Mouse (Mus musculus): ENCODE results near the gene Hist1h2ae. TPM values are rescaled to one million over a fixed set of nuclear protein-coding genes. Genes with fewer than 3 reads are reported as not detected.
"Not testable (repeated sequence)": the region's sequence is repeated elsewhere in the genome, so short reads cannot be mapped to it uniquely, and the experiment has no call there.

Hist1h2ae gene
- polyA plus RNA-seq, 1 experiment from 2014 or later = 139 TPM

GRCm38 (mm10) chr13:23542999-23543607, 27.9 kb downstream of the Hist1h2ae start, which contains the start of gene Hist1h2bh:
Hist1h2bh (minus strand) TSS chr13:23543392.
- H3K27ac ChIP-seq = peak within 1 kb of the TSS; percentile 96
- H3K4me3 ChIP-seq = peak within 1 kb of the TSS; percentile 47
- not testable (repeated sequence) for H3K4me1 ChIP-seq, H3K36me3 ChIP-seq, H3K27me3 ChIP-seq, H3K9me3 ChIP-seq
- WGBS = under 1% methylated on average over 37 of the region's 42 CpGs
- H3K9ac ChIP-seq = peak within 1 kb of the TSS; percentile 63
- peak within 1 kb of the TSS; percentile 68 for H3K4me2 ChIP-seq (replicated peaks)
- ATAC-seq (ENCODE audit: insufficient number of reproducible peaks, insufficient read depth, low FRiP score, low TSS enrichment) = peak; percentile 94

GRCm38 (mm10) chr13:23542225-23542980, 28.6 kb downstream of the Hist1h2ae start:
- H3K36me3 ChIP-seq; ATAC-seq (ENCODE audit: insufficient number of reproducible peaks, insufficient read depth, low FRiP score, low TSS enrichment); H3K9me3 ChIP-seq; H3K4me1 ChIP-seq; H3K27me3 ChIP-seq: not testable (repeated sequence)
- WGBS = 3% methylated on average over 3 of the region's 3 CpGs
- H3K9ac ChIP-seq = peak overlapping the region; percentile 63
- H3K4me2 ChIP-seq (replicated peaks) = peak overlapping the region; percentile 64
- peak overlapping the region; percentile 89 for H3K27ac ChIP-seq
- peak overlapping the region; percentile 40 for H3K4me3 ChIP-seq

GRCm38 (mm10) chr13:23541497-23541896, 29.5 kb downstream of the Hist1h2ae start:
- Histone ChIP-seq H3K27ac (no peak overlapping the region), H3K4me2 (replicated peaks) (no peak overlapping the region), H3K9ac (no peak overlapping the region), H3K36me3 (no peaks in the 10 kb centered on the region), H3K4me3 (no peak overlapping the region), H3K9me3 (no peaks in the 10 kb centered on the region), H3K27me3 (no peaks in the 10 kb centered on the region), H3K4me1 (peaks cover 12% of the 10 kb centered on the region)
- ATAC-seq (ENCODE audit: insufficient number of reproducible peaks, insufficient read depth, low FRiP score, low TSS enrichment) = no peak
- 74% methylated on average over 3 of the region's 3 CpGs for WGBS

GRCm38 (mm10) chr13:23539821-23540220, 31.2 kb downstream of the Hist1h2ae start:
- H3K9me3 ChIP-seq; H3K4me2 ChIP-seq (replicated peaks); H3K27me3 ChIP-seq; H3K27ac ChIP-seq; H3K9ac ChIP-seq; ATAC-seq (ENCODE audit: insufficient number of reproducible peaks, insufficient read depth, low FRiP score, low TSS enrichment); H3K4me3 ChIP-seq; H3K36me3 ChIP-seq: not testable (repeated sequence)
- peaks cover 17% of the 10 kb centered on the region for H3K4me1 ChIP-seq
- WGBS = 52% methylated on average over 1 of the region's 1 CpGs

- 68% methylated on average over 5 of the region's 5 CpGs for WGBS
- H3K4me1 ChIP-seq = peaks cover 17% of the 10 kb centered on the region
- H3K4me3 ChIP-seq = no peak overlapping the region
- ATAC-seq (ENCODE audit: insufficient number of reproducible peaks, insufficient read depth, low FRiP score, low TSS enrichment) = no peak
- H3K9me3 ChIP-seq = no peaks in the 10 kb centered on the region
- no peak overlapping the region for H3K9ac ChIP-seq
- no peaks in the 10 kb centered on the region for H3K36me3 ChIP-seq
- peak overlapping the region; percentile 50; the same call in 1 of the 2 replicates for H3K27ac ChIP-seq
- H3K27me3 ChIP-seq = no peaks in the 10 kb centered on the region
- no peak overlapping the region for H3K4me2 ChIP-seq (replicated peaks)
Measured at GRCm38 (mm10) chr13:23538249-23538648, 32.8 kb downstream of the Hist1h2ae start.

- WGBS = 77% methylated on average over 3 of the region's 3 CpGs
- peaks cover 21% of the 10 kb centered on the region for H3K4me1 ChIP-seq
- peak overlapping the region; percentile 55 for H3K4me3 ChIP-seq
- H3K9me3 ChIP-seq = no peaks in the 10 kb centered on the region
- peak overlapping the region; percentile 54 for H3K4me2 ChIP-seq (replicated peaks)
- H3K36me3 ChIP-seq = no peaks in the 10 kb centered on the region
- no peak overlapping the region; the same call in 1 of the 2 replicates for H3K9ac ChIP-seq
- ATAC-seq (ENCODE audit: insufficient number of reproducible peaks, insufficient read depth, low FRiP score, low TSS enrichment) = no peak
- H3K27ac ChIP-seq = peak overlapping the region; percentile 54; the same call in 1 of the 2 replicates
- H3K27me3 ChIP-seq = no peaks in the 10 kb centered on the region
Measured at GRCm38 (mm10) chr13:23537006-23537710, 33.9 kb downstream of the Hist1h2ae start.

GRCm38 (mm10) chr13:23536076-23536822, 34.8 kb downstream of the Hist1h2ae start:
- Histone ChIP-seq H3K9me3 (no peaks in the 10 kb centered on the region), H3K4me3 (peak overlapping the region; percentile 55), H3K27me3 (no peaks in the 10 kb centered on the region), H3K4me2 (replicated peaks) (peak overlapping the region; percentile 54), H3K36me3 (no peaks in the 10 kb centered on the region), H3K4me1 (peaks cover 22% of the 10 kb centered on the region), H3K9ac (peak overlapping the region; percentile 62), H3K27ac (peak overlapping the region; percentile 95)
- WGBS = 22% methylated on average over 7 of the region's 7 CpGs
- ATAC-seq (ENCODE audit: insufficient number of reproducible peaks, insufficient read depth, low FRiP score, low TSS enrichment) = no peak

GRCm38 (mm10) chr13:23535137-23536075, 35.6 kb downstream of the Hist1h2ae start, which contains the start of gene Hist1h3g:
Hist1h3g (plus strand) TSS chr13:23535422.
- Histone ChIP-seq H3K4me3 (peak within 1 kb of the TSS; percentile 55), H3K9ac (peak within 1 kb of the TSS; percentile 62), H3K4me1 (peaks cover 22% of the 10 kb centered on the region), H3K4me2 (replicated peaks) (peak within 1 kb of the TSS; percentile 54), H3K27ac (peak within 1 kb of the TSS; percentile 95)
- H3K27me3 ChIP-seq, H3K36me3 ChIP-seq, H3K9me3 ChIP-seq: not testable (repeated sequence)
- under 1% methylated on average over 33 of the region's 62 CpGs for WGBS
- ATAC-seq (ENCODE audit: insufficient number of reproducible peaks, insufficient read depth, low FRiP score, low TSS enrichment) = peak; percentile 92

GRCm38 (mm10) chr13:23534368-23535131, 36.5 kb downstream of the Hist1h2ae start:
- Histone ChIP-seq H3K27me3 (no peaks in the 10 kb centered on the region), H3K36me3 (no peaks in the 10 kb centered on the region), H3K4me1 (peaks cover 22% of the 10 kb centered on the region), H3K27ac (peak overlapping the region; percentile 95), H3K4me3 (peak overlapping the region; percentile 55), H3K9ac (peak overlapping the region; percentile 52), H3K9me3 (no peaks in the 10 kb centered on the region), H3K4me2 (replicated peaks) (peak overlapping the region; percentile 54)
- WGBS = 1% methylated on average over 15 of the region's 15 CpGs
- ATAC-seq (ENCODE audit: insufficient number of reproducible peaks, insufficient read depth, low FRiP score, low TSS enrichment) = no peak
